Mouse (Mus musculus): ENCODE measurements at regions not wholly inside any gene's neighbourhood (a gene's known extent, or its start where the extent isn't known, plus 50 kb on each side); places are given as distances from the start of the nearest gene placed in this dataset.
A peak's percentile ranks its signal among the peaks of the same experiment; 100 is the strongest.

GRCm38 (mm10) chr2:166321992-166322667 lies 166.7 kb upstream of the Sulf2 start:
- H3K4me1 ChIP-seq = peaks cover 37% of the 10 kb centered on the region
- no peaks in the 10 kb centered on the region for H3K9me3 ChIP-seq (replicated peaks)
- ATAC-seq (ENCODE audit: insufficient number of reproducible peaks, low FRiP score, low TSS enrichment, low read depth) = no peak
- H3K4me3 ChIP-seq (replicated peaks) = no peak overlapping the region
- no peaks in the 10 kb centered on the region for H3K36me3 ChIP-seq
- H3K9ac ChIP-seq = no peak overlapping the region
- H3K27me3 ChIP-seq = no peaks in the 10 kb centered on the region
- no peak overlapping the region for H3K27ac ChIP-seq (replicated peaks)
- H3K4me2 ChIP-seq (replicated peaks) = no peak overlapping the region
- 74% methylated on average over 6 of the region's 6 CpGs for WGBS

GRCm38 (mm10) chr2:166316409-166316916 lies 161.0 kb upstream of the Sulf2 start:
- no peak overlapping the region for H3K27ac ChIP-seq (replicated peaks)
- no peak overlapping the region for H3K4me2 ChIP-seq (replicated peaks)
- no peak overlapping the region for H3K9ac ChIP-seq
- H3K27me3 ChIP-seq = no peaks in the 10 kb centered on the region
- H3K36me3 ChIP-seq = no peaks in the 10 kb centered on the region
- H3K9me3 ChIP-seq (replicated peaks) = no peaks in the 10 kb centered on the region
- no peak overlapping the region for H3K4me3 ChIP-seq (replicated peaks)
- H3K4me1 ChIP-seq = peaks cover 14% of the 10 kb centered on the region; the same call in 1 of the 2 replicates
- no peak for ATAC-seq (ENCODE audit: insufficient number of reproducible peaks, low FRiP score, low TSS enrichment, low read depth)
- WGBS = 33% methylated on average over 10 of the region's 10 CpGs

- H3K36me3 ChIP-seq = no peaks in the 10 kb centered on the region
- no peak overlapping the region for H3K4me3 ChIP-seq (replicated peaks)
- H3K9me3 ChIP-seq (replicated peaks) = no peaks in the 10 kb centered on the region
- ATAC-seq (ENCODE audit: insufficient number of reproducible peaks, low FRiP score, low TSS enrichment, low read depth) = no peak
- H3K4me2 ChIP-seq (replicated peaks) = no peak overlapping the region
- H3K9ac ChIP-seq = no peak overlapping the region
- WGBS = 85% methylated on average over 5 of the region's 5 CpGs
- peaks cover 13% of the 10 kb centered on the region for H3K4me1 ChIP-seq
- H3K27ac ChIP-seq (replicated peaks) = no peak overlapping the region
- no peaks in the 10 kb centered on the region for H3K27me3 ChIP-seq
Measured at GRCm38 (mm10) chr2:166310438-166310837, 155.0 kb upstream of the Sulf2 start.

DNA sequence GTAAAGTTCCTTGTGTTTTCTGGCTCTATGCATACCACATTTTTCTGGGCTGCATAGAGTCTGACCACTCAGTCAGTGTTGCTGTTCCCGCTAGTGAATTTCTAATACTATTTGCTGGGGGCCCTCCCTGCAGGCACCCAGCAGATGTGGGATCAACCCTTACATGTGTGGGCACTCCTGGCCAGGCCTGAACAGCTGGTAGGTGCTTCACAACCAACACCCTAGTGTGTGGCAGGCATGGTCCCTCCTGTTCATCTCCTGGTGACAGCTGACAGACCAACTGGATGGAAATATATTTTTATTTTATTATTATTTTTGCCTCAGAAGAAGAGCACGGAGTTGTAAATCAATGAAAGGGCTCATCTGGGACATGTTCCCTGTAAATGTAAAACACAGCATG lies 154.4 kb upstream of the Sulf2 start:
- Histone ChIP-seq H3K9me3 (replicated peaks) (no peaks in the 10 kb centered on the region), H3K27me3 (no peaks in the 10 kb centered on the region), H3K9ac (no peak overlapping the region), H3K4me2 (replicated peaks) (no peak overlapping the region), H3K4me1 (peaks cover 18% of the 10 kb centered on the region), H3K4me3 (replicated peaks) (no peak overlapping the region), H3K36me3 (no peaks in the 10 kb centered on the region), H3K27ac (replicated peaks) (no peak overlapping the region)
- 70% methylated on average over 2 of the region's 2 CpGs for WGBS
- ATAC-seq (ENCODE audit: insufficient number of reproducible peaks, low FRiP score, low TSS enrichment, low read depth) = no peak

GRCm38 (mm10) chr2:166307551-166307950 lies 152.1 kb upstream of the Sulf2 start:
- Histone ChIP-seq H3K4me1 (peaks cover 24% of the 10 kb centered on the region), H3K4me2 (replicated peaks) (no peak overlapping the region), H3K9ac (no peak overlapping the region), H3K27me3 (no peaks in the 10 kb centered on the region), H3K27ac (replicated peaks) (no peak overlapping the region), H3K36me3 (no peaks in the 10 kb centered on the region), H3K4me3 (replicated peaks) (no peak overlapping the region), H3K9me3 (replicated peaks) (no peaks in the 10 kb centered on the region)
- no peak for ATAC-seq (ENCODE audit: insufficient number of reproducible peaks, low FRiP score, low TSS enrichment, low read depth)
- 32% methylated on average over 13 of the region's 13 CpGs for WGBS

GRCm38 (mm10) chr2:166305044-166306002 lies 149.9 kb upstream of the Sulf2 start:
- H3K4me1 ChIP-seq = peaks cover 28% of the 10 kb centered on the region
- H3K27me3 ChIP-seq = no peaks in the 10 kb centered on the region
- H3K27ac ChIP-seq (replicated peaks) = no peak overlapping the region
- H3K4me3 ChIP-seq (replicated peaks) = no peak overlapping the region
- H3K9me3 ChIP-seq (replicated peaks) = no peaks in the 10 kb centered on the region
- ATAC-seq (ENCODE audit: insufficient number of reproducible peaks, low FRiP score, low TSS enrichment, low read depth) = no peak
- H3K9ac ChIP-seq = no peak overlapping the region
- H3K4me2 ChIP-seq (replicated peaks) = no peak overlapping the region
- no peaks in the 10 kb centered on the region for H3K36me3 ChIP-seq
- WGBS = 68% methylated on average over 30 of the region's 30 CpGs

DNA sequence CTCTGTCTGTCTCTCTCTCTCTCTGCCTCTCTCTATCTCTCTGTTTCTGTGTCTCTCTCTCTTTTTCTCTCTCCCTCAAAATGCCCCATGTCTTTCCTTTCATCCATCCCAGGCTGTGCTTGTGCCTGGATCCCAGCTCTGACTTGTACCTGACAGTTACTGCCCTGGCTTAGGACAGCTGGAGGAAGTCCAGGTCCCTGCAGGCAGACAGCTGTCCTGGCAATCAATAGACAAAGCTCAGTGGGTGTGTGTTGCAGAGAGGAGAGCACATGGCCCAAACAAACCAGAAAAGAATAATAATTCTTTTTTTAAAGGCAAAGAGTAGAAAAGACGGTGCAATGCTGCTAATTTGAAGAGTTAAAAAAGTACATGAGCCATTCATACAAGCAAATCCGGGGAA lies 148.4 kb upstream of the Sulf2 start:
- no peaks in the 10 kb centered on the region for H3K36me3 ChIP-seq
- no peak for ATAC-seq (ENCODE audit: insufficient number of reproducible peaks, low FRiP score, low TSS enrichment, low read depth)
- H3K27me3 ChIP-seq = no peaks in the 10 kb centered on the region
- WGBS = 31% methylated on average over 2 of the region's 2 CpGs
- H3K4me2 ChIP-seq (replicated peaks) = no peak overlapping the region
- no peak overlapping the region for H3K27ac ChIP-seq (replicated peaks)
- H3K4me1 ChIP-seq = peaks cover 28% of the 10 kb centered on the region
- H3K4me3 ChIP-seq (replicated peaks) = no peak overlapping the region
- H3K9ac ChIP-seq = no peak overlapping the region
- H3K9me3 ChIP-seq (replicated peaks) = no peaks in the 10 kb centered on the region

DNA sequence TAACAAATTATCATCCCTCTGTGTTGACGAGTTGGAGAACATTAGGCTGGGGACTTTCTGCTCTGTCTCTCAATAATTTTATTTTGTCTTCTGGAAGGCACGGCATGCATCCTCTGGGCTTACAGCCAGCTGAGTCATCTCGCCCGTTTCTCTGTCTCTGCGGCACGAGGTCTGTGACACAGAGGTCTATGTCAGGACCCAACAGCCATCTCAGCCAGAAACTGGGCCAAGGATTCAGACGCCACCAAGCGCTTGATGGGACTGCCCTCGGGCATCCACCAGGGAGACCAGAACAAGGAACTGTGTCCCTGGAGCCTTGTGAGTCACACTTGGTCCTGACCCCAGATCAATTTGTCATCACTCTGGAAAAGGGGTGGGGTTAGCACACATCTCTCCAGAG lies 145.7 kb upstream of the Sulf2 start:
- no peak overlapping the region for H3K4me3 ChIP-seq (replicated peaks)
- 47% methylated on average over 9 of the region's 9 CpGs for WGBS

GRCm38 (mm10) chr2:166294672-166295071 lies 139.2 kb upstream of the Sulf2 start:
- H3K36me3 ChIP-seq = no peaks in the 10 kb centered on the region
- H3K4me2 ChIP-seq (replicated peaks) = no peak overlapping the region
- no peak overlapping the region for H3K4me3 ChIP-seq (replicated peaks)
- H3K9ac ChIP-seq = no peak overlapping the region
- ATAC-seq (ENCODE audit: insufficient number of reproducible peaks, low FRiP score, low TSS enrichment, low read depth) = no peak
- WGBS = 39% methylated on average over 10 of the region's 10 CpGs
- H3K4me1 ChIP-seq = peaks cover 31% of the 10 kb centered on the region
- H3K27me3 ChIP-seq = no peaks in the 10 kb centered on the region
- no peak overlapping the region for H3K27ac ChIP-seq (replicated peaks)
- no peaks in the 10 kb centered on the region for H3K9me3 ChIP-seq (replicated peaks)

More for the DNA sequence above, 145.7 kb upstream of the Sulf2 start:
- Histone ChIP-seq H3K4me2 (replicated peaks) (no peak overlapping the region), H3K9me3 (replicated peaks) (no peaks in the 10 kb centered on the region), H3K4me1 (peaks cover 15% of the 10 kb centered on the region; the same call in 1 of the 2 replicates), H3K36me3 (no peaks in the 10 kb centered on the region), H3K9ac (no peak overlapping the region), H3K27me3 (no peaks in the 10 kb centered on the region), H3K27ac (replicated peaks) (no peak overlapping the region)
- no peak for ATAC-seq (ENCODE audit: insufficient number of reproducible peaks, low FRiP score, low TSS enrichment, low read depth)

GRCm38 (mm10) chr2:166292987-166293386 lies 137.5 kb upstream of the Sulf2 start:
- no peak overlapping the region for H3K27ac ChIP-seq (replicated peaks)
- H3K36me3 ChIP-seq = no peaks in the 10 kb centered on the region
- no peaks in the 10 kb centered on the region for H3K9me3 ChIP-seq (replicated peaks)
- peaks cover 31% of the 10 kb centered on the region for H3K4me1 ChIP-seq
- no peak for ATAC-seq (ENCODE audit: insufficient number of reproducible peaks, low FRiP score, low TSS enrichment, low read depth)
- H3K9ac ChIP-seq = no peak overlapping the region
- no peaks in the 10 kb centered on the region for H3K27me3 ChIP-seq
- WGBS = 75% methylated on average over 6 of the region's 6 CpGs
- H3K4me3 ChIP-seq (replicated peaks) = no peak overlapping the region
- H3K4me2 ChIP-seq (replicated peaks) = no peak overlapping the region

DNA sequence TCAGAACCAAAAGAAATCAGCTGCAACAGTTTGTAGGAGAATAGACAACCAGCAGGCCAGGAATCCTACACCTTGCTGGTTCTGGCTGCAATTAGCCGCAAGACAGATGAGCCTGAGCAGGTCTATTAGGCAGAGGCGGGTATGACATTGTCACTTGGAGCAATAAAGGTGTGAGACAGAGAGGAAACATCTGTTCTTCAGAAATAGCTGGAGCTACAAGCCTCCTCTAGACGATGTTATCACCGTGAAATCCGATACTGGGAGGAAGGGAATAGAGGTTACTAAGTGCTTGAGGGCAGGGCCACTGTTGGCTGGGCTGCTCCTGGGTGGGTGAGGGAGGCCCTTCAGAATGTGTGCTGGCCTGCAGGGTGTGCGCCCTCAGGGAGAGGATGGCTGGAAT lies 135.8 kb upstream of the Sulf2 start:
- H3K9me3 ChIP-seq (replicated peaks) = no peaks in the 10 kb centered on the region
- H3K27me3 ChIP-seq = no peaks in the 10 kb centered on the region
- H3K9ac ChIP-seq = no peak overlapping the region
- WGBS = 22% methylated on average over 6 of the region's 6 CpGs
- H3K27ac ChIP-seq (replicated peaks) = no peak overlapping the region; the same call in 1 of the 2 replicates
- H3K4me1 ChIP-seq = peaks cover 31% of the 10 kb centered on the region
- H3K4me3 ChIP-seq (replicated peaks) = no peak overlapping the region
- ATAC-seq (ENCODE audit: insufficient number of reproducible peaks, low FRiP score, low TSS enrichment, low read depth) = peak; percentile 48; the same call in 1 of the 2 replicates
- H3K36me3 ChIP-seq = no peaks in the 10 kb centered on the region
- H3K4me2 ChIP-seq (replicated peaks) = no peak overlapping the region
